15 mouse cellular contexts compared by ENCODE assay signal in genomic region chr2:91116842-91117241, GRCm38 (mm10). TPM values are rescaled to one million over a fixed set of nuclear protein-coding genes. Genes with fewer than 3 reads are reported as not detected.
"Had no signal": no experiment of that assay in that cellular context is flagged by ENCODE, and none has a peak within 500 bp of the region (broad histone marks: within the 10 kb centered on the region; RNA-seq: fewer than 3 reads in every experiment).

No protein-coding gene starts in this region.

- H3K4me1 ChIP-seq: midbrain, embryonic 15.5 days had no signal

- H3K27ac ChIP-seq: kidney, embryonic 15.5 days; left cerebral cortex, adult 2 months; limb, embryonic 15.5 days; liver, embryonic 12.5 days; lung, embryonic 15.5 days; macrophage; midbrain, embryonic 15.5 days; neural tube, embryonic 12.5 days; stomach, postnatal 0 days had no signal

- ATAC-seq: liver, embryonic 12.5 days; midbrain, embryonic 15.5 days had no signal

- H3K4me2 ChIP-seq: kidney, embryonic 15.5 days; limb, embryonic 15.5 days; liver, embryonic 12.5 days; lung, embryonic 15.5 days; midbrain, embryonic 11.5 days; midbrain, embryonic 15.5 days; neural tube, embryonic 12.5 days had no signal

- H3K9me3 ChIP-seq: kidney, embryonic 15.5 days; limb, embryonic 15.5 days; liver, embryonic 12.5 days; lung, embryonic 15.5 days; megakaryocyte, embryonic 14.5 days; midbrain, embryonic 15.5 days; neural tube, embryonic 12.5 days had no signal

- DNase-seq: kidney, postnatal 14 days; lung, postnatal 14 days; thymus, adult 18-20 months; thymus, postnatal 25 days had no signal

- H3K4me3 ChIP-seq: kidney, embryonic 15.5 days; left cerebral cortex, adult 2 months; limb, embryonic 15.5 days; liver, embryonic 12.5 days; lung, embryonic 15.5 days; megakaryocyte, embryonic 14.5 days; midbrain, embryonic 15.5 days; neural tube, embryonic 12.5 days had no signal

- H3K36me3 ChIP-seq: kidney, embryonic 15.5 days; limb, embryonic 15.5 days; lung, embryonic 15.5 days; midbrain, embryonic 15.5 days; neural tube, embryonic 12.5 days had no signal

- H3K9ac ChIP-seq: kidney, embryonic 15.5 days; limb, embryonic 15.5 days; liver, embryonic 12.5 days; lung, embryonic 15.5 days; midbrain, embryonic 15.5 days; neural tube, embryonic 12.5 days had no signal

- H3K27me3 ChIP-seq: lung, embryonic 15.5 days had no signal

RNA-seq across cellular contexts. Expression of gene Mybpc3, which starts 1.1 kb away (rescaled TPM):
- polyA plus RNA-seq: midbrain, embryonic 11.5 days had no signal
